Mouse (Mus musculus): ENCODE data around the gene Smr3a.

Gene Smr3a

DNA sequence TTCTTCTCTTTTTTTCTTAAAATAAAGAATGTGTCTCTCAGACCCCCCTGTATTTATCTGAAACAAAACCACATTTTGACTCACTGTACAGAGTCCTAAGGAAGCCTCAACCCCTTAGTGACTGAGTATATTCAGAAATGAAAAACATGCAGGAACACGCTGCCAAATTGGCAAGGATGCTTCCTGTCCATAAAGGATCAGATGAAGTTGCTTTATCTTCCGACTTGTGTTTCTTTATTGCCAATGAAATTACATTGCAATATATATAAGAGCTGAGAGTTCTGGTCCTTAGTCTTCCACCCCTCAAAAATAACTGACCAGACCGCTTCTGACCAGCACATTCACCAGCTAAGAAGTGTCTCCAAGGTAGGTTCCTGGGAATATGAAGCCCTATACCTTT, at the start of gene Smr3a:
TSS of gene Smr3a (plus strand) at position 301 of the 400 bp plus-strand sequence.
- DNase-seq (ENCODE audit: low spot score) = no peak

DNA sequence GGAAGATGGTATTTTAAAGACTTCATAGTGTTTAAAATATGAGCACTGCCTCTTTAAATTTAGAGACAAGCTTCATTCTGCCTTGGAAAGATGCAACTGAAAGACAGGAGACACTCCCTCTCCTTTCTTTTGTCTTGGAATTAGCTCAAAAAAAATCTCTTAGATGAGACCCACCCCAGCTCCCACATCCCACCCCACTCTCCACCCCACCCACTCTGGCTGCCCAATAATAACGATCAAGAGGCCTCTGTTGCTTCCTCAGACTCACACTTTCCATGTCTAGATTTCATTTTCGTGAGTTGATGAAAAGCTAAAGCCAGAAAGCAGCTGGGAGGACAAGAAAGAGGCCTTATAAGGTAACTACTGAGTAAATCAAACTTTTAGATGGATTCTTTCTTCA, 33.1 kb upstream of the Smr3a start, which contains the start of the genes 2310003L06Rik and Gm28434:
TSS of gene 2310003L06Rik (plus strand) at position 259 of the 400 bp plus-strand sequence.
TSS of gene Gm28434 (plus strand) at position 317 of the 400 bp plus-strand sequence.
- no peak for DNase-seq (ENCODE audit: low spot score)

GRCm38 (mm10) chr5:87979139-87979538, 23.2 kb upstream of the Smr3a start, which contains the start of gene Cabs1:
Gene Cabs1, plus strand, starts transcription at chr5:87979439.
- no peak for DNase-seq (ENCODE audit: low spot score)

DNA sequence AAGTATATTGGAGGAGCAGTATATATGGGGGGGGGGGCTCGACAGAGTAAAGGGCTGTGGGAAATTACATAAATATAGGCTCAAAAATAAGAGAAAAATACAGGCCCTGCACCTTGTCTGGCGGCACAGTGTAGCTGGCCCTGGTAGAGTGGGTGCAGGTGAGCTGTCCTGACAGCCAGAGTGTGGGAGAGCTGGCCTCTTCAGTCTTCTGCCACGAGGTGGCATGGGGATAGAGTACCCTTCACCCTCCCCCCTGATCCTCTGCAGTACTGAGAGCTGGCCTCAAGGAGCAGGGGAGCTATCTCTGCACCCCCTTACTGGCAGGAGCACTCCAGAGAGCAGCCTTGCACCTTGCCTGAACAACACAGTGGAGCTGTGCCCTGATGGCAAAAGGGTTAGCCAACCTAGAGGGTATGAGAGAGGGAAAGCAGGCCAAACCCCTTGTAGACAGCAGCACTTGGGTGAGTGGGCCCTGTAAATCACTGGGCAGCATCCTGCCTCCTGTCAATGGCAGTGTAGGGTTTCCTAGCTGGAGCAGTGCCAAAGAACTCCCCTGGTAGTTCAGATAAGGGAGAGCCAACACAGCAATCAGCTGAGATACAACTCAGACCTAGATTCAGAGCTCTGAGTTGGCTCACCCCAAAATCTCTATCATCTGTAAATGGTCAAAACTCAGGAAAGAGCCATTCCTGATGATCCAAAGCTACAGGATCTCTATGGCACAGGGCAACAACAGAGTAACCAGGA, 19.7 kb upstream of the Smr3a start:
- DNase-seq (ENCODE audit: low spot score) = no peak

DNA sequence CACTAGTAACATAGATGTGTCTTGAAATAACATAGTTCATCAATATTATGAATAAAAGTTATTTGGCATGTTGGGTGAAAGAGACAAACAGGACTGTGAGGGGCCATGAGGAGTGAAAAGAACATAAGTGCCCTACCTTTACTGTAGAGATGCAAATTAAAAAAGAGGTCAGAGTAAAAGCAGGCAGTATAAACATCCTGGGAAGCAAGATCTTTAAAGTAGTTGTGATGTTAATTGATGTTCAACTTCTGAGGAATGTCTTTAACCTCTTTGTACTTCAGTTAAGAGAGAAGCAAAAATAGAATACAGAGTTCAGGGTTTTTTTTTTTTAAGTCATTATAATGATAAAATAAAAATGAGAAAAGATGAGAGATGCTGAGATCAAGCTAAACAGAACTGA, 2.9 kb downstream of the Smr3a start:
- DNase-seq (ENCODE audit: low spot score) = no peak
